Mouse (Mus musculus) heart, postnatal 0 days (tissue): Measurements from ENCODE around the gene Pip5k1b.
A peak's percentile ranks its signal among the peaks of the same experiment; 100 is the strongest.

Source experiments
- CTCF ChIP-seq: IDR thresholded peaks from 2 replicates; pipeline ENCODE4 v1.5.1; 2016; ENCODE audit warnings: antibody characterized with exemption, control low read depth, low read depth
- EP300 ChIP-seq: IDR thresholded peaks from 2 replicates; pipeline ENCODE4 v1.6.1; 2016; ENCODE audit warnings: antibody characterized with exemption, low read depth

GRCm38 (mm10) chr19:24604105-24604504 lies 48.4 kb upstream of the Pip5k1b start:
- peak; percentile 51 for TF ChIP-seq CTCF
- no peak for TF ChIP-seq EP300
